Mouse (Mus musculus) heart, adult 2 months (tissue): Measurements from ENCODE around the gene Tle6. TPM values are rescaled to one million over a fixed set of nuclear protein-coding genes. Genes with fewer than 3 reads are reported as not detected.

Source experiments
- DNase-seq, 2 experiments: peaks; one replicate each; pipeline ENCODE4 v3.0.0; 2021
- H3K27ac ChIP-seq: fragments of 200-600 bp; 2 replicates; pipeline ENCODE4 v1.8.1; 2022
- H3K27me3 ChIP-seq: fragments of 200-500 bp; 2 replicates; pipeline ENCODE4 v1.6.1; 2012; ENCODE audit warnings: mild to moderate bottlenecking, low read length, inconsistent platforms, mixed read lengths; ENCODE audit not compliant: control insufficient read depth, insufficient read depth
- H3K36me3 ChIP-seq: fragments of 200-500 bp; 2 replicates; pipeline ENCODE4 v1.6.1; 2012; ENCODE audit warnings: low read length, inconsistent platforms; ENCODE audit not compliant: control insufficient read depth, insufficient read depth
- H3K4me1 ChIP-seq: fragments of 200-500 bp; 2 replicates; pipeline ENCODE4 v1.6.1; 2011; ENCODE audit warnings: low read length; ENCODE audit not compliant: control insufficient read depth, insufficient read depth
- H3K4me3 ChIP-seq: fragments of 200-600 bp; 2 replicates; pipeline ENCODE4 v1.8.1; 2022
- H3K79me2 ChIP-seq: fragments of 200-500 bp; replicated peaks from 2 replicates; pipeline ENCODE4 v1.6.1; 2012; ENCODE audit warnings: mild to moderate bottlenecking, inconsistent platforms, low read length, moderate library complexity, mixed read lengths; ENCODE audit not compliant: control insufficient read depth, insufficient read depth
- H3K9ac ChIP-seq: fragments of 200-500 bp; 2 replicates; pipeline ENCODE4 v1.6.1; 2012; ENCODE audit warnings: low read depth, mild to moderate bottlenecking, control low read depth, inconsistent platforms, low read length, mixed read lengths
- CTCF ChIP-seq: fragments of 200-600 bp; IDR thresholded peaks from 2 replicates; pipeline ENCODE4 v1.8.1; 2022; ENCODE audit warnings: antibody characterized with exemption, mild to moderate bottlenecking, moderate library complexity
- EP300 ChIP-seq: fragments of 200-500 bp; IDR thresholded peaks from 2 replicates; pipeline ENCODE4 v1.6.1; 2011; ENCODE audit warnings: low read depth, low read length, control low read depth; ENCODE audit not compliant: insufficient read depth
- POLR2A ChIP-seq: fragments of 200-500 bp; IDR thresholded peaks from 2 replicates; pipeline ENCODE4 v1.6.1; 2011; ENCODE audit warnings: mild to moderate bottlenecking, low read depth, low read length, control low read depth; ENCODE audit not compliant: insufficient read depth
- WGBS: fragments of 180-500 bp; shearing (Covaris S2); methylation state at CpG from one replicate; pipeline ENCODE4 v1.1.7; 2018; 5-methylcytosine and 5-hydroxymethylcytosine counted together
- intact Hi-C: fragments of 180-260 bp; cut with DNase I; formaldehyde crosslinking; loops from one replicate; pipeline ENCODE4 v1.15.1; 2025
- polyA plus RNA-seq: library from polyadenylated mRNA; depleted of rRNA; stranded (reverse); fragments of >200 nt; gene quantifications from 2 replicates; pipeline ENCODE4 v1.2.3, GENCODE M21; 2012
- total RNA-seq, 2 experiments: library from RNA; stranded (reverse); gene quantifications; 2 replicates each; pipeline ENCODE4 v1.2.3; 2021

Gene Tle6
- total and polyA plus RNA-seq, 3 experiments, result 5.1 to 19.0 (median 7.7) TPM

- intact Hi-C loops, result loop anchor here (5.0 kb wide), 1 partner anchor 1744 kb away; no protein-coding TSS in a partner anchor
- DNase-seq, result no peak
- TF ChIP-seq CTCF, result peak; percentile 62
- no peak for TF ChIP-seq EP300
- H3K27me3 ChIP-seq, result no peaks in the 10 kb centered on the region
- 73% methylated on average over 3 of the region's 3 CpGs for WGBS
- no peak overlapping the region for H3K4me3 ChIP-seq
- H3K4me1 ChIP-seq, result peaks cover 4% of the 10 kb centered on the region
- H3K79me2 ChIP-seq, result peaks cover 5% of the 10 kb centered on the region; the same call in 1 of the 2 replicates
- H3K36me3 ChIP-seq, result no peaks in the 10 kb centered on the region
- H3K9ac ChIP-seq, result no peak overlapping the region
- H3K27ac ChIP-seq, result no peak overlapping the region
Observed at GRCm38 (mm10) chr10:81556282-81556681, 44.6 kb downstream of the Tle6 start.

DNA sequence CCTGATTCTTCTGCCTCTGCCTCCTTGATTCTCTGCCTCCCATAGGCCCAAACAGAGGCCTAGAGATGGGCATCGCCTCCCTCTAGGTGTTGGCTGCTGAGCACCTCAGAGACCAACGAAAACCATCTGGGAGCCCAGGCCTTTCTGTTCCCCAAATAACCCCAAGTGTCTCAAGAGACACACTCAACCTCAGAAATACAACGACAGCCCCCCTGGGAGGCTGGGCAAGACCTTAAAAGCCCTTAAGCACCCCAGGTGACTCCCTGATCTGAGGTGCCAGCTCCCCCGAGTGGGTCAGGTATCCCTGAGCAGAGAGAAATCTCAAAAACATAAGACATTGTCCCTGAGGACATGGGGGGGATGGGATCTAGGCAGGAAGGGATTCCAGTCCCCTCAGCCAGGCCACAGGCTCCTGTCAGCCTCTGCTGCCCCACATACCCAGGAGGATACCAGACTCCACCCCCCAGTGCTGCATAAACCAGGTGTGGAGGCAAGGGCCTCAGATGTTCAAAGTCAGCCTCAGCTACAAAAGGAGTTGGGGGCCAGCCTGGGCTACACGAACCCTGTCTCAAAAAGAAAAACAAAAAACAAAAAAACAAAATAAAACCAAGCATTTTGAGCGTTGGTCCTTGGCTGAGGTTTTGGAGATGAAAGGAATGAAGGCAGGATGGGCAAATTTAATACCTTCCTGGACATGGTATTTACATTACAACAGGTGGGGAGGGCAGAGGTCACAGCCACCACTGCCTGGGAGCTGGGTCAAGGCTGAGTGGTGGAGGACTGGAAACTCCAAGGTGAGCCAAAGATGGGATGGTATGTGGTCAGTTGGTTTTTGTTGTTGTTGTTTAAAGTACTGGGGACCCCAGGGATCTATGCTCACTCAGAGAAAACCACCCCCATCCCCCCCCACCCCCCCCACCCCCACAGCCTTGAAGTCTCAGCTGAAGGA, 46.8 kb downstream of the Tle6 start:
- H3K4me1 ChIP-seq, result peaks cover 4% of the 10 kb centered on the region
- H3K27me3 ChIP-seq, result no peaks in the 10 kb centered on the region
- H3K4me3 ChIP-seq, result no peak overlapping the region
- no peaks in the 10 kb centered on the region for H3K36me3 ChIP-seq
- no peak overlapping the region for H3K9ac ChIP-seq
- WGBS, result 79% methylated on average over 6 of the region's 6 CpGs
- no peak for DNase-seq
- TF ChIP-seq CTCF, result no peak
- no peak for TF ChIP-seq POLR2A
- TF ChIP-seq EP300, result no peak
- intact Hi-C loops, result loop anchor here (5.0 kb wide), 1 partner anchor 37 kb away; no protein-coding TSS in a partner anchor
- H3K27ac ChIP-seq, result no peak overlapping the region
- H3K79me2 ChIP-seq, result no peaks in the 10 kb centered on the region

DNA sequence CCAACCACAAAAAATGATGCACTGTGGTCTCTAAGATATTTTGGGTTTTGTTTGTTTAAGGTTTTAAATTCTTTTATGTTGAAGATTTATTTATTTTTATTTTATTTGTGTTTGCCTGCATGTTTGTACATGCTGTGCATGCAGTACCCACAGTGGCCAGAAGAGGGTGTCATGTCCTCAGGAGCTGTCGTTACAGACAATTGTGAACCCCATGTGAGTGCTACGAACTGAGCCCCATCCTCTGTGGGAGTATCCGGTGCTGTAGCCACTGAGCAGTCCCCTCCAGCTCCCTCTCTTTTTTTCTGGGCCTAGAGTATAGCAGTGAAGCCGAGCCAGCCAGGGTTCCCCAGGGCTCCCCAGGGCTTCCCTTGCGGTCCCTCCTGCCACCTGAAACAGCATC, 47.6 kb downstream of the Tle6 start:
- no peak overlapping the region for H3K4me3 ChIP-seq
- H3K4me1 ChIP-seq, result peaks cover 4% of the 10 kb centered on the region
- H3K27ac ChIP-seq, result no peak overlapping the region
- DNase-seq, result no peak
- no peak for TF ChIP-seq POLR2A
- TF ChIP-seq CTCF, result peak; percentile 65
- no peaks in the 10 kb centered on the region for H3K79me2 ChIP-seq
- 86% methylated on average over 5 of the region's 5 CpGs for WGBS
- H3K9ac ChIP-seq, result no peak overlapping the region
- no peaks in the 10 kb centered on the region for H3K36me3 ChIP-seq
- intact Hi-C loops, result loop anchor here (5.0 kb wide), 1 partner anchor 36 kb away; no protein-coding TSS in a partner anchor
- H3K27me3 ChIP-seq, result no peaks in the 10 kb centered on the region

DNA sequence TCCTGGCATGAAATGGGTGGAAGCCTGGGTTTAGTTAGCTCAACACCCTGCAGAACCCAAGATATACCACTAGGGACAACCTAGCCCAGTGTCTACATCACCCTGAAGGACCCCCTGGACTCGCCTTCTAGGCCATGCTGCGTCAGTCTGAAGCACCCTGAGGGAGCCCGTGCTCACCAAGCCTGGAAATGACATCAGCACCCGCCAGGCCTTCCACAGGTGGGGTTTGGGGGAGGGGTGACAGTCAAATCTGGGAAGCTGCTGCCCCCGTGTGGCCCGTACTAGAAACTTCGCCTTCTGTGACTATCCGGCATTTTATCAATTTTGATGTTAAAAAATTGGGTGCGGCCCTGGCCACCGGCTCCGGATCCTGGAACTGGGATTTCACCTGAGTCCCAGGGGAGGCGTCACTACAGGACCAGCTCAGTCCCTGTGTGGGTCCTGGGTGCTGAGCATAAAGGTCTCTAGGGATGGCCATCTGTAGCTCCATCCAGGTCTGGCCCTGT, 49.2 kb downstream of the Tle6 start:
- TF ChIP-seq EP300, result peak; percentile 95
- 0 out of 2 replicates have a peak, but pooled peaks have one; percentile 39 for TF ChIP-seq POLR2A
- TF ChIP-seq CTCF, result peak; percentile 85
- no peak overlapping the region for H3K9ac ChIP-seq

DNA sequence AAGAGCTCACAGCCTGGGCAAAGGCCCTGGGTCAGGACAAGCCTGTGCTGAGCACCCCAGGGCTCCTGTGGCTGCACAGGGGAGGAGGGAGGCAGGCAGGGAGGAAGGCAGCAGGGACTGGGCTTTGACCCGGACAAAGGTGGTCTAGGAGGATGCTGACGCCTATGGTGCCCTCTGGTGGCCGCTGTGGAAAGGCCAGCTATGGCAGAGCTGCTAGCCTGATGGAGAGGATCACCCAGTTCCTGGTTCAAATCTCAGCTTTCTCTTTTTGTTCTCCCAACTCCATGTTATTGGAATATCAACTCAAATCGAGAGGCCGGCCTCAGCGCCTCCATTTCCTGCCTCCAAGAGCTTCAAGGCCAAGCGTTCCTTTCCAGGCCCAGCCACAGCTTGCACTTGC, 50.6 kb downstream of the Tle6 start:
- Histone ChIP-seq H3K27me3 (no peaks in the 10 kb centered on the region), H3K9ac (no peak overlapping the region), H3K27ac (no peak overlapping the region), H3K4me3 (no peak overlapping the region), H3K4me1 (peaks cover 4% of the 10 kb centered on the region), H3K36me3 (no peaks in the 10 kb centered on the region), H3K79me2 (no peaks in the 10 kb centered on the region)
- WGBS, result 8% methylated on average over 7 of the region's 7 CpGs
- no peak for TF ChIP-seq EP300
- peak; percentile 87 for TF ChIP-seq CTCF
- intact Hi-C loops, result loop anchor here (2.0 to 5.0 kb wide), 4 partner anchors 23 to 55 kb away; no protein-coding TSS in a partner anchor
- peak; percentile 63 to 78 for DNase-seq

More for the DNA sequence above, 49.2 kb downstream of the Tle6 start:
- Histone ChIP-seq H3K4me1 (peaks cover 4% of the 10 kb centered on the region), H3K27me3 (no peaks in the 10 kb centered on the region), H3K36me3 (no peaks in the 10 kb centered on the region), H3K27ac (peak overlapping the region; percentile 55), H3K4me3 (no peak overlapping the region), H3K79me2 (no peaks in the 10 kb centered on the region)
- intact Hi-C loops, result loop anchor here (2.0 to 5.0 kb wide), 4 partner anchors 25 to 53 kb away; no protein-coding TSS in a partner anchor
- peak; percentile 82 to 88 for DNase-seq
- WGBS, result under 1% methylated on average over 12 of the region's 12 CpGs

GRCm38 (mm10) chr10:81548944-81549343, 51.9 kb downstream of the Tle6 start:
- Histone ChIP-seq H3K4me3 (no peak overlapping the region), H3K36me3 (no peaks in the 10 kb centered on the region), H3K27me3 (no peaks in the 10 kb centered on the region), H3K4me1 (peaks cover 4% of the 10 kb centered on the region), H3K9ac (no peak overlapping the region), H3K27ac (no peak overlapping the region), H3K79me2 (peaks cover 5% of the 10 kb centered on the region)
- DNase-seq, result no peak
- WGBS, result 72% methylated on average over 5 of the region's 5 CpGs
- intact Hi-C loops, result no loop called here
- TF ChIP-seq POLR2A, result no peak
- no peak for TF ChIP-seq EP300
- no peak for TF ChIP-seq CTCF
